Mouse (Mus musculus): ENCODE results near the gene H2afz. TPM values are rescaled to one million over a fixed set of nuclear protein-coding genes. Genes with fewer than 3 reads are reported as not detected.

H2afz gene
- total and polyA plus RNA-seq, 3 experiments: 1,006 to 3,472 (median 1,732) TPM

DNA sequence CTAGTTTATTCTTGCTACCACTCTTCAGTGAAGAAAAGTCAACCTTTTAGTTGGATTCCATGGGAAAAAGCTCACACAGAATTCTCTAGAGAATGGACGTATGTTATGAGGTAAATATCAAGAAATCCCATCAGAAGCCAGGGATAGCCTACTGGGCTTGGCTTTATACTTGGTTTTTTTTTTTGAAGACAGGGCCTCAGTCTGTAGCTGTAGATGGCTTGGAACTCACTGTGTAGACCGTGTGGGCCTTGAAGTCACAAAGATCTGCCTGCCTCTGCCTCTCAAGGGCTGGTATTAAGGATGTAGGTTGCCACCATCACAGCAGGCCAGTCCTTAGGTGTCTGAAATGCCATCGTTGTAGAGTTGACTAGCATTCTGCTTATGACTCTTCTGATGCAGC is 1.7 kb upstream of the H2afz start:
- peak overlapping the region; percentile 96; the same call in 1 of the 2 replicates for H3K9ac ChIP-seq (ENCODE audit: control insufficient read depth, low read depth, low read length, poor library complexity, severe bottlenecking)
- H3K4me1 ChIP-seq (ENCODE audit: control insufficient read depth in 1 of 2, insufficient read depth in 2 of 2, low read length in 2 of 2): peaks cover 9 to 18% of the 10 kb centered on the region in 2 experiments
- DNase-seq (ENCODE audit: low read depth, low spot score): no peak

DNA sequence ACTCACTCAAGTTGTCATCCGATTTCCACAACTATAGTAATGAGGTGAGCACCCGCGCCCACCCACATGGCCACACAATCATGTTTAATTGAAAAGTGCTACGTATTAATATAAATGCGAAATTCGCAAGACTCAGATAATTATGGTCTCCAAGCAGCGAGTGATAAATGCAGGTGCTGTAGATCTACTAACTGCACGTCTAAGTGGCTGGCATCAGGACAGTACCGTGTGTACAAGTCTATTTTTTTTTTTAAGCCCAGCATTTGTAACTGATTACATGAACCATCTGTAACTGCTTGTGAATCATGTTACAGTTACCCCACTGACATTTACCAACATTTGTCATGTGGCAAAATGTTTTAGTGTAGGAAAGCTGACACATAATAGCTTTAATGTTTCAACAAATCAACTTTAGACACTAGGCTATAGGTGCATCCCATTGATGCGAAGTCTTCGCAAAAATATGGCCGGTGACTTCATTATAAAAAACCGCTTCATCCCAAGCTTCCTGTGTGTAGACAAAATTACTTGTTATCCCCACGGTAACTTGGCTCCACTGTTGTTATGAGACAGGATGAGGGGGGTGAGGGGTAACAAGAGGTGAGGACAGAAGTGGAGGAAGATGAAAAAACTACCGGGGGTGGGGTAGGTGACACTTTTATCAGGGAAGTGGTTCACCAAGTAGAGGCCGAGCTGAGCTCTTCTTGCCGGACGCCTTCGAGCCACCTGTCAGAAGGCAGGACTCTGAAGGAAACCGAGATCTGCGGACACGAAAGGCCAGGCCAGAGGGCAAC is 760 bp upstream of the H2afz start:
- Histone ChIP-seq H3K27ac (ENCODE audit: control insufficient read depth, low read depth, low read length) (peak overlapping the region; percentile 98), H3K9me3 (replicated peaks; ENCODE audit: insufficient read depth, low read length) (no peaks in the 10 kb centered on the region), H3K4me3 (ENCODE audit: control insufficient read depth in 1 of 2, insufficient read depth in 1 of 2, low read depth in 2 of 2, low read length in 2 of 2) (peak overlapping the region; percentile 43 to 84), H3K79me2 (ENCODE audit: control insufficient read depth, insufficient read depth, low read length, poor library complexity) (peaks cover 32% of the 10 kb centered on the region), H3K36me3 (ENCODE audit: control insufficient read depth in 1 of 2, insufficient read depth in 2 of 2, low read length in 2 of 2) (peaks cover 3 to 28% of the 10 kb centered on the region in 2 experiments), H3K27me3 (ENCODE audit: control insufficient read depth in 1 of 2, insufficient read depth in 2 of 2, low read length in 2 of 2) (no peaks in the 10 kb centered on the region), H3K9ac (ENCODE audit: control insufficient read depth, low read depth, low read length, poor library complexity, severe bottlenecking) (peak overlapping the region; percentile 96), H3K4me1 (ENCODE audit: control insufficient read depth in 1 of 2, insufficient read depth in 2 of 2, low read length in 2 of 2) (peaks cover 5 to 18% of the 10 kb centered on the region in 2 experiments)
- peak; percentile 88 for DNase-seq (ENCODE audit: low read depth, low spot score)
- TF ChIP-seq CHD1 (IDR thresholded peaks at IDR 0.05; ENCODE audit: low read depth, low read length) (peak; percentile 76; the same call in 1 of the 2 replicates), USF2 (IDR thresholded peaks at IDR 0.05; ENCODE audit: borderline replicate concordance in 1 of 2, insufficient read depth in 1 of 2, low read depth in 1 of 2, low read length in 2 of 2) (no peak), MXI1 (IDR thresholded peaks at IDR 0.05; ENCODE audit: low read depth, low read length) (peak; percentile 66; the same call in 1 of the 2 replicates), ELF1 (IDR thresholded peaks at IDR 0.05; ENCODE audit: low read depth, low read length) (no peak), CTCF (IDR thresholded peaks at IDR 0.05 in 2 of 3, conservative IDR thresholded peaks at IDR 0.05 in 1 of 3; ENCODE audit: control insufficient read depth in 1 of 3, insufficient read depth in 1 of 3, low read depth in 2 of 3, low read length in 3 of 3, poor library complexity in 1 of 3, severe bottlenecking in 1 of 3) (no peak), UBTF (IDR thresholded peaks at IDR 0.05; ENCODE audit: borderline replicate concordance, insufficient read depth, low read depth, low read length) (no peak), KAT2A (conservative IDR thresholded peaks at IDR 0.05; ENCODE audit: low read depth, low read length) (no peak), ZNF384 (IDR thresholded peaks at IDR 0.05; ENCODE audit: low read depth, low read length) (peak; percentile 65), USF1 (IDR thresholded peaks at IDR 0.05; ENCODE audit: low read depth, low read length) (peak; percentile 4; the same call in 1 of the 2 replicates), TCF12 (IDR thresholded peaks at IDR 0.05; ENCODE audit: low read depth, low read length) (peak; percentile 29; the same call in 1 of the 2 replicates), SMC3 (IDR thresholded peaks at IDR 0.05; ENCODE audit: low read depth, low read length) (no peak), CHD2 (IDR thresholded peaks at IDR 0.05; ENCODE audit: low read length) (no peak), NELFE (IDR thresholded peaks at IDR 0.05; ENCODE audit: low read depth, low read length) (no peak), MYB (IDR thresholded peaks at IDR 0.05; ENCODE audit: low read depth, low read length) (no peak), MAZ (IDR thresholded peaks at IDR 0.05; ENCODE audit: low read depth, low read length) (no peak), MAFK (IDR thresholded peaks at IDR 0.05; ENCODE audit: borderline replicate concordance, low read depth, low read length) (no peak), MAX (IDR thresholded peaks at IDR 0.05; ENCODE audit: low read length) (peak; percentile 34; the same call in 1 of the 2 replicates), RCOR1 (IDR thresholded peaks at IDR 0.05; ENCODE audit: low read depth, low read length) (0 out of 2 replicates have a peak, but pooled peaks have one; percentile 34), POLR2AphosphoS2 (IDR thresholded peaks at IDR 0.05; ENCODE audit: low read length) (no peak), BHLHE40 (IDR thresholded peaks at IDR 0.05; ENCODE audit: borderline replicate concordance, low read depth, low read length) (no peak)

More for the DNA sequence above, 1.7 kb upstream of the H2afz start:
- Histone ChIP-seq H3K9me3 (replicated peaks; ENCODE audit: insufficient read depth, low read length) (no peaks in the 10 kb centered on the region), H3K27ac (ENCODE audit: control insufficient read depth, low read depth, low read length) (peak overlapping the region; percentile 31; the same call in 1 of the 2 replicates), H3K79me2 (ENCODE audit: control insufficient read depth, insufficient read depth, low read length, poor library complexity) (peaks cover 25% of the 10 kb centered on the region), H3K27me3 (ENCODE audit: control insufficient read depth in 1 of 2, insufficient read depth in 2 of 2, low read length in 2 of 2) (no peaks in the 10 kb centered on the region), H3K36me3 (ENCODE audit: control insufficient read depth in 1 of 2, insufficient read depth in 2 of 2, low read length in 2 of 2) (peaks cover 3 to 33% of the 10 kb centered on the region in 2 experiments), H3K4me3 (ENCODE audit: control insufficient read depth in 1 of 2, insufficient read depth in 1 of 2, low read depth in 2 of 2, low read length in 2 of 2) (peak overlapping the region in 1 of 2 experiments; percentile 43; a peak in 1 of 4 replicates)
- peak; percentile 79 for TF ChIP-seq ZNF384 (IDR thresholded peaks at IDR 0.05; ENCODE audit: low read depth, low read length)
- TF ChIP-seq TCF12 (IDR thresholded peaks at IDR 0.05; ENCODE audit: low read depth, low read length): no peak
